Mouse (Mus musculus): ENCODE data around the gene Tmem79. TPM values are rescaled to one million over a fixed set of nuclear protein-coding genes. Genes with fewer than 3 reads are reported as not detected.
"Not testable (repeated sequence)": the region's sequence is repeated elsewhere in the genome, so short reads cannot be mapped to it uniquely, and the experiment has no call there.

The Tmem79 gene
- 13.5 and 14.0 TPM in 2 replicates for polyA plus RNA-seq (2015; fragmentation: Nextera tagmentation; extraction: Ambion mirVana)

- no peak for TF ChIP-seq CTCF (IDR thresholded peaks at IDR 0.05; ENCODE audit: low read depth)
- Histone ChIP-seq H3K4me2 (replicated peaks; ENCODE audit: low read depth) (peak within 1 kb of the TSS; percentile 71), H3K9ac (ENCODE audit: low read depth, low read length) (peak within 1 kb of the TSS; percentile 84), H3K4me1 (replicated peaks; ENCODE audit: control insufficient read depth, insufficient read depth, low read length) (no peaks in the 10 kb centered on the region), H3K27ac (ENCODE audit: low read depth, low read length) (peak within 1 kb of the TSS; percentile 88), H3K27me3 (replicated peaks; ENCODE audit: control insufficient read depth, insufficient read depth, low read length) (no peaks in the 10 kb centered on the region), H3K36me3 (ENCODE audit: control insufficient read depth, insufficient read depth) (peaks cover 6% of the 10 kb centered on the region; the same call in 1 of the 2 replicates), H3K4me3 (ENCODE audit: low read depth, low read length) (peak within 1 kb of the TSS; percentile 86), H3K9me3 (ENCODE audit: control insufficient read depth) (no peaks in the 10 kb centered on the region)
- 1% methylated on average over 65 of the region's 66 CpGs for WGBS
- ATAC-seq, result peak; percentile 85
These were observed at the start of gene Tmem79, which contains the start of gene Smg5 for GRCm38 (mm10) chr3:88336058-88337013. Gene Tmem79, minus strand, starts transcription at chr3:88336148. Gene Smg5, plus strand, starts transcription at chr3:88336260.

- H3K9ac ChIP-seq (ENCODE audit: low read depth, low read length), result no peak within 1 kb of the TSS
- peaks cover 14% of the 10 kb centered on the region; the same call in 1 of the 2 replicates for H3K27me3 ChIP-seq (replicated peaks; ENCODE audit: control insufficient read depth, insufficient read depth, low read length)
- H3K9me3 ChIP-seq (ENCODE audit: control insufficient read depth), result no peaks in the 10 kb centered on the region
- ATAC-seq, result no peak
- H3K4me2 ChIP-seq (replicated peaks; ENCODE audit: low read depth), result no peak within 1 kb of the TSS
- WGBS, result 84% methylated on average over 5 of the region's 5 CpGs
- H3K27ac ChIP-seq (ENCODE audit: low read depth, low read length), result no peak within 1 kb of the TSS
- no peaks in the 10 kb centered on the region for H3K36me3 ChIP-seq (ENCODE audit: control insufficient read depth, insufficient read depth)
- no peaks in the 10 kb centered on the region for H3K4me1 ChIP-seq (replicated peaks; ENCODE audit: control insufficient read depth, insufficient read depth, low read length)
- H3K4me3 ChIP-seq (ENCODE audit: low read depth, low read length), result no peak within 1 kb of the TSS
- TF ChIP-seq CTCF (IDR thresholded peaks at IDR 0.05; ENCODE audit: low read depth), result no peak
These were observed 48.4 kb upstream of the Tmem79 start, which contains the start of gene Bglap for GRCm38 (mm10) chr3:88384364-88384763. Gene Bglap, minus strand, starts transcription at chr3:88384464.

GRCm38 (mm10) chr3:88382383-88382782 lies 46.4 kb upstream of the Tmem79 start:
- not testable (repeated sequence) for H3K4me2 ChIP-seq (replicated peaks; ENCODE audit: low read depth); ATAC-seq

GRCm38 (mm10) chr3:88381389-88382315 lies 45.7 kb upstream of the Tmem79 start:
- not testable (repeated sequence) for H3K9ac ChIP-seq (ENCODE audit: low read depth, low read length); H3K27me3 ChIP-seq (replicated peaks; ENCODE audit: control insufficient read depth, insufficient read depth, low read length); H3K4me3 ChIP-seq (ENCODE audit: low read depth, low read length); H3K9me3 ChIP-seq (ENCODE audit: control insufficient read depth); H3K36me3 ChIP-seq (ENCODE audit: control insufficient read depth, insufficient read depth); H3K27ac ChIP-seq (ENCODE audit: low read depth, low read length); H3K4me1 ChIP-seq (replicated peaks; ENCODE audit: control insufficient read depth, insufficient read depth, low read length)
- ATAC-seq, result peak; percentile 50; the same call in 1 of the 2 replicates
- H3K4me2 ChIP-seq (replicated peaks; ENCODE audit: low read depth), result peak overlapping the region; percentile 37; the same call in 1 of the 2 replicates
- 11% methylated on average over 18 of the region's 22 CpGs for WGBS

More at GRCm38 (mm10) chr3:88382383-88382782, 46.4 kb upstream of the Tmem79 start:
- 36% methylated on average over 1 of the region's 7 CpGs for whole genome bisulfite sequencing
- not testable (repeated sequence) for H3K4me3 ChIP-seq (ENCODE audit: low read depth, low read length); H3K36me3 ChIP-seq (ENCODE audit: control insufficient read depth, insufficient read depth); H3K9ac ChIP-seq (ENCODE audit: low read depth, low read length); H3K4me1 ChIP-seq (replicated peaks; ENCODE audit: control insufficient read depth, insufficient read depth, low read length); H3K27ac ChIP-seq (ENCODE audit: low read depth, low read length); H3K9me3 ChIP-seq (ENCODE audit: control insufficient read depth); H3K27me3 ChIP-seq (replicated peaks; ENCODE audit: control insufficient read depth, insufficient read depth, low read length)

GRCm38 (mm10) chr3:88378599-88378998 lies 42.7 kb upstream of the Tmem79 start, which contains the start of gene Bglap2:
Gene Bglap2, minus strand, starts transcription at chr3:88378699.
- 77% methylated on average over 4 of the region's 5 CpGs for WGBS
- H3K4me3 ChIP-seq (ENCODE audit: low read depth, low read length); H3K4me2 ChIP-seq (replicated peaks; ENCODE audit: low read depth); H3K9me3 ChIP-seq (ENCODE audit: control insufficient read depth); H3K27me3 ChIP-seq (replicated peaks; ENCODE audit: control insufficient read depth, insufficient read depth, low read length); H3K36me3 ChIP-seq (ENCODE audit: control insufficient read depth, insufficient read depth); ATAC-seq; H3K27ac ChIP-seq (ENCODE audit: low read depth, low read length); H3K9ac ChIP-seq (ENCODE audit: low read depth, low read length); H3K4me1 ChIP-seq (replicated peaks; ENCODE audit: control insufficient read depth, insufficient read depth, low read length): not testable (repeated sequence)

- H3K9ac ChIP-seq (ENCODE audit: low read depth, low read length); H3K4me3 ChIP-seq (ENCODE audit: low read depth, low read length); H3K9me3 ChIP-seq (ENCODE audit: control insufficient read depth); H3K36me3 ChIP-seq (ENCODE audit: control insufficient read depth, insufficient read depth); H3K27me3 ChIP-seq (replicated peaks; ENCODE audit: control insufficient read depth, insufficient read depth, low read length); H3K4me1 ChIP-seq (replicated peaks; ENCODE audit: control insufficient read depth, insufficient read depth, low read length); H3K27ac ChIP-seq (ENCODE audit: low read depth, low read length): not testable (repeated sequence)
- 42% methylated on average over 4 of the region's 7 CpGs for WGBS
- ATAC-seq, result 0 out of 2 replicates have a peak, but pooled peaks have one; percentile 2
- H3K4me2 ChIP-seq (replicated peaks; ENCODE audit: low read depth), result peak overlapping the region; percentile 44; the same call in 1 of the 2 replicates
These were observed 40.7 kb upstream of the Tmem79 start for GRCm38 (mm10) chr3:88376644-88377043.

- H3K4me3 ChIP-seq (ENCODE audit: low read depth, low read length); H3K9ac ChIP-seq (ENCODE audit: low read depth, low read length); H3K4me1 ChIP-seq (replicated peaks; ENCODE audit: control insufficient read depth, insufficient read depth, low read length); H3K27me3 ChIP-seq (replicated peaks; ENCODE audit: control insufficient read depth, insufficient read depth, low read length); H3K27ac ChIP-seq (ENCODE audit: low read depth, low read length); H3K9me3 ChIP-seq (ENCODE audit: control insufficient read depth); H3K36me3 ChIP-seq (ENCODE audit: control insufficient read depth, insufficient read depth): not testable (repeated sequence)
- peak overlapping the region; percentile 44 for H3K4me2 ChIP-seq (replicated peaks; ENCODE audit: low read depth)
- WGBS, result 10% methylated on average over 16 of the region's 19 CpGs
- peak; percentile 77 for ATAC-seq
These were observed 40.0 kb upstream of the Tmem79 start for GRCm38 (mm10) chr3:88375750-88376626.

- H3K4me2 ChIP-seq (replicated peaks; ENCODE audit: low read depth); H3K9me3 ChIP-seq (ENCODE audit: control insufficient read depth); H3K9ac ChIP-seq (ENCODE audit: low read depth, low read length); H3K27ac ChIP-seq (ENCODE audit: low read depth, low read length); H3K27me3 ChIP-seq (replicated peaks; ENCODE audit: control insufficient read depth, insufficient read depth, low read length); H3K36me3 ChIP-seq (ENCODE audit: control insufficient read depth, insufficient read depth); H3K4me1 ChIP-seq (replicated peaks; ENCODE audit: control insufficient read depth, insufficient read depth, low read length); H3K4me3 ChIP-seq (ENCODE audit: low read depth, low read length); ATAC-seq: not testable (repeated sequence)
- 88% methylated on average over 9 of the region's 9 CpGs for WGBS
These were observed 36.7 kb upstream of the Tmem79 start, which contains the start of gene Bglap3 for GRCm38 (mm10) chr3:88372643-88373042. Gene Bglap3, minus strand, starts transcription at chr3:88372743.
